Mouse (Mus musculus) c-Kit-positive CD71-negative TER-119-negative erythroid progenitor cells, embryonic 14.5 days (primary cell): ENCODE measurements around the gene Mybphl.

Experiments
- DNase-seq: peaks from one replicate; pipeline ENCODE4 v3.0.0-alpha.2; 2013; ENCODE audit warnings: low read depth

Mybphl gene

DNA sequence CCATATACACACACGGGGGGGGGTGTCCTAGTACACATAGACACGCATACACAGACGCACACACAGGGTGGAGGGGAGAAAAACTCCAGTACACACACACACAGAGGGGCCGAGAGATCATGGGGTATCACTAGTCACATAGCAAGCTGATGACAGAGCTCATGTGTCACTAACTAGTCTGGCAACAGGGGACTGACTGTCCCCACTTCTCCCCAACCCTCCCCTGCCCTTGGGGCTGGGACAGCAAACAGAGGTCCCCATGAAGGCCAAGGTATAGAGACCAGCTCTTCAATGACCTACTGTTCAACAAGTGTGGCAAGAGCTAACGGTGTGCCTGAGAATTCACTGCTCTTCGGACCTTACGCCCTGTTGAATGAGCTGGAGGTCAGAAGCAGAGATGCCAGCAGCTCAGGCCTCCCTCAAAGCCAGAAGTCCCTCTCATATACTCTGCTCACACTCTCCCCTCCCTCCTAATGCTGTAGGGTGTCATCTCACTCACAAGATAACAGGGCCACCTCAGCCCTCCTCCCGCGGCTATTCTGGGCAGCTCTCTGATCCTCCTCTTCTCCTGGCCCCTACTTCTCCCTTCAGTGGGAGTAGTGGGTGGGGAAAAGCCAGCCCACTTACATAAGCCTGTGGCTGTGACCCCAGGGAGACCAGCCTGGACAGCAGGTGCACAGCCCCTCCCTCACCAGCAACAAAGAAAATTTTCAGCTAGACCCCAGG, at the start of gene Mybphl:
Gene Mybphl (plus strand): TSS at position 642 of the 726 bp plus-strand sequence.
- DNase-seq = no peak

DNA sequence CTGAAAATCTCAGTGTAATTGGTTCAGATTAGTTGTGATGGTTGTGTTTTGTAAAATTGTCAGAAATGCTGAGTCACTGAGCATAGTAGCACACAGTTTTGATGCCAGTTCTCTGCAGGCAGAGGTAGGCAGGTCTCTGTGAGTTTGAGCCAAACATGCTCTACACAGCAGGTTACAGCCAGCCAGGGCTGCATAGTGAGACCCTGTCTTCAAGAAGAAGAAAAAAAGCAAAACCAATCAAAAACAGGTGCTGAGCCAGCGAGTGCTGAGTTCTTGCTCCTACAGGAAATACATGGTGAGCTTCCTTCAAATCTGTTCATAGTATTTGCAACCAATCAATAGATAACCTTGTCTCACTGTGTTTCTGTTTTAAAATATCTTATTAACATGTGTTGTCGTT, 46.2 kb upstream of the Mybphl start:
- DNase-seq = no peak

DNA sequence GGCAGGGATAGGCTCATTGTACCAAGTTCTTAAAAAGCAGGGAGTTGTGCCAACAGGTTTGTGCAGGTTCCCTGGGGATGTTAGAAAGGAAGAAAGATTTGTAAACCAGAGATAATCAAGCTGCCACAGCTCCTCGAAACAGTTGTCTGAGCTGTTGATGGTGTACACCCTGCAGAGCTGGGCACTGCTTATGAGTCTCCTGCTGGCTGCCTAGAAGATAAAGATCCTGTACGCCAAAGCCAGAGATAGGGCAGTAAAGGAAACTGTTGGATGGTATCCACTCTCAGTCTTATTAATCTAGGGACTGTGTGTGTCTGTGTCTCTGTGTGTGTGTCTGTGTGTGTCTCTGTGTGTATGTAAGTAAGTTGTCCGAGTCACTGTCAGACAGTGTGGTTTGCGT, 43.0 kb upstream of the Mybphl start:
- no peak for DNase-seq

DNA sequence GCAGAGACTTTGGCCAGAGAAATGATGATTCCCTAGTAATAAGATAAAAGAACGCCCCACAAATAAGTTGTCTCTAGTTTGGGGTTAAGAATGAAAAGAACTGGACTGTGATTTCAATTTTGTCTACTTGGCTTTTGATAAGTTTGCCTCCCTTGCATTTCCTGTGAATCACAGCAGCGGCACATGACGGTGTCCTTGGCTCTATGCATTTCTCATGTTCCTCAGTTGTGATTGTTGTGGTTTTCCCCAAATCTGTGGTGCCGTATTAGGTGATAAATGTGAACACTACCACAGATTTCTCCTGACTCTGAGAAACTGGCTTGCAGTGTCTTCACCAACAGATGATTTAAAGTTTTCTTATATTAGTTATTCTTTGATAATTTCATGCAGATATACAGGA, 42.6 kb upstream of the Mybphl start:
- no peak for DNase-seq

DNA sequence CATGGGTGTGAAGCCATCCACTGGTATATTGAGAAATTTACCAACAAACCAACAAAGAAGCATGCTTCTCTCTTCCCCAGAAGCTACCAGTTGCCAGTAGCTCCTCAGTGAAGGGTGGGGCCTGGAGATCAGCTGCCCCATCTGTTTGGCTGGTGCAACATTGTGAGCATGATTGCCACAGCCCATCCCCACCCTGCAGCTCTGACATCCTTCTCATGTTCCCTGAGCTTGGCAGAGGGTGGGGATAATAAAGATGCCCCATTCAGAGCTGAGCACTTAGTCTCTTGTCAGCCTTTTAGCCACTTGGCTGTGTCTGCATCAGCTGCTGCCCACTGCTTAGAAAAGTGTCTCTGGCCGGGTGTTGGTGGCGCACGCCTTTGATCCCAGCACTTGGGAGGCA, 41.7 kb upstream of the Mybphl start:
- DNase-seq = no peak

DNA sequence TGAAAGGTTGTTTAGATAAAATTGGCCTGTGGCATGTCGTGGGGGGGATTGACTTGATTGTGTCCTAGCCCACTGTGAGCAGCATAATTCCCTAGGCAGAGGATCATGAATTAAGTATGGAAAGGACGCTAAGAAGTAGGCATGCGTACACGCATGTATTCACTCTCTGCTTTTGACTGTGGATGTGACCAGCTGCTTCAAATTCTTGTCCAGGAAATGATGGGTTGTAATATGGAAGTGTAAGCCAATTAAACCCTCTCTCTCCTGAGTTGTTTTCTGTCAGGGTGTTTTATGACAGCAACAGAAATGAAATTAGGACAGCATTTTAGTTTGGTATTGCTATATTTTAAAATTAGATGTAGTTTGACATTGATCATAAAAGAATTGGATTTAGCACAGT, 39.9 kb upstream of the Mybphl start:
- DNase-seq = no peak

DNA sequence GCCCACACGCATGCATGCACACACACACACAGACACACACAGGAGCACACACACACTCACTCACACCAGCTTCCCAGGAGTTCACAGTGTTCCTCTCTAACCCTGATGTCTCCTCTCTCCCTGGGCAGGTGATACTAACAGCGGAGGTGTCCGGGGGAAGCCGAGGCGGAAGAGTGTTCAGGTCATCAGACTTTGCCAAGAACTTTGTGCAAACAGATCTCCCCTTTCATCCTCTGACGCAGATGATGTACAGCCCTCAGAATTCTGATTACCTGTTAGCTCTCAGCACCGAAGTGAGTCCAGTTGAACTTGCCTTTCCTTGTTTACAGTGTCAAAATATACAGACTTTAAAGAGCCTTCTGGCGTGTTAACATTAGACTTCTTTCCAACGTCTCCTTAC, 39.2 kb upstream of the Mybphl start:
- no peak for DNase-seq

DNA sequence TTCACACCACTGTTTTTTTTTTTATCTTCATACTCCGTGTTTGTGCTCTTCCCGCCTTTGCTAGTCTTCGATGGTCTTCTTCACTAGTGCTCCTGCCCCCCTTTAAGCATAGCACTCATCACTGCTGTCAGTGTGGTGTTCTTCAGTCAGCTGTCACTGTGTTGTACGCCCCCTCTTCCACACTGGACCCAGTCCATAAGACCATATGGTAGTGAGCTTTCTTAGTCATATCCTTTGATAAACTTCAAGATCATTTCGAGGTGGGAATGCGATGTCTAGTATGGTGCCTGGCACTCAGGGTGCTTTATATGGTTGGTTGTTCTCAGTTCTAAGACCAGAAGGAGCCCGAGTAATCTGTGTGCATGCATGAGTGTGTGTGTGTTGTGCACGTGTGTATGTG, 37.4 kb upstream of the Mybphl start:
- DNase-seq = no peak

DNA sequence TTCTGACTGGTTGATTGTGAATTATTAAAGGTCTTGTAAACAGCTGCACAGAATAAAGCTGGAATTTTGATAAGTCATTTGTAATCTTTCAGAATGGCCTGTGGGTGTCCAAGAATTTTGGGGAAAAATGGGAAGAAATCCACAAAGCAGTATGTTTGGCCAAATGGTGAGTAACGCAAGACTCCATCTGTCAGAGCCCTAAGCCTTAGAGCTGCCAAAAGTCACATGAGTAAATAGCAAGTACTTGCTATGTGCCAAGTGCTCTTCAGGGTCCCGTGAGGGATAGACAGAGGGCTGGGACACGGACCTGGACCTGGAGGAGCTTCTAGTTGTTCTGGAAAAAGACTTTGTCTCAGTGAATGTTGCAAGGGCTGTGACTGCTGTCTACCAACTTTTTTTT, 36.8 kb upstream of the Mybphl start:
- no peak for DNase-seq

DNA sequence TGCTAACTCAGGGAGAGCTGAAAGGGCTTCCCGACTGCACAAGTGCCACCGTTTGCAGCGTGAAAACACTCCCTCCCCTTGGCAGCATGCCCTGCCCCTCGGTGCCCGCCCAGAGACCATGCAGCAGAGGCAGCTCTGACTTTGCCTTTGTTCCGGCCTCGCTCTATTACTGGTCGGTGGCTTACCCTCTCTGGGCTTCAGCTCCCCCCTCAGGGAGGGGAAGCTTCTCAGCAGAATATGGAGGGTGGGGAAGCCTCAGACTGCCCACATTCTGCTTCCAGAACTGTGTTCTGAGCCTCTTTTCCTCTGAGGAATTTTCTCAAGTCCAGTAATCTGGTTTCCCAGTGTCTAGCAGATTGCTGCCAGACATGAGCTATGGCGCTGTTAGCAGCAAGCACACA, 36.3 kb upstream of the Mybphl start:
- DNase-seq = no peak

DNA sequence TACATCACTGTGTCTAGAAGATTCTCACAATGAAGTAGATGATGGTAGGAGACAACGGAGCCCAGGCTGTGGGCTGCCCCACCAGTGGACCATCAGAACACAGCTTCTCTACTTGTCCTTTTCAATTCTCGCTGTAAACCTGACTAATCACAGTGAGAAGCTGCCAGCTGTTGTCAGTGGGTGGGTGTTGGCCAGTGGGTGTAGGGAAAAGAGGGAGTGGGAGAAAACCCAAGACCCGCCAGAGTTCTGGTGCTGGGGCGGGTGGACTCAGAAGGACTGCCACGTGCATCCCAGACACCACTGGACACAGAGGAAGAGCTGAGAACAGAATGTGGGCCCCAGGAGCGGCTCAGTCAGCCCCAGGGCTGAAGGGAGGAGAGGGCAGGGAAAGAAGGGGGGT, 33.9 kb upstream of the Mybphl start:
- no peak for DNase-seq

DNA sequence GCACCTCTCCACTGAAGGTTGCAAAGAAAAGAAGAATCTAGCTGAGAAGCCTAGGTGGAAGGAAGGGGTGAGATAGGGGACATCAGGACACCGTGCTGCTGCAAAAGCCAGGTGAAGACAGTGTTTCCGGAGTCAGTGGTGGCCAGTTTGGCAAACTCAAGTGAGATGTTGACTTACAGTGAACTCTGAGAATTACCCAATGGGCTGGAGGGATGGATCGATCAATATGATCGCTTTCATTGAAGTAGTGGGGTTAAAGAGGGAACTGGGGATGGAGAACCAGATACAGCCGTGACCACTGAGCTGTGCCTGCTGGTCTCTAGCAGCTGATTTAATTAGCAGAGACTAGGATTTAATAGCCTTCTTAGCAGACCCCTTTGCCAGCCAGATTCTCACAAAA, 27.8 kb upstream of the Mybphl start:
- no peak for DNase-seq

DNA sequence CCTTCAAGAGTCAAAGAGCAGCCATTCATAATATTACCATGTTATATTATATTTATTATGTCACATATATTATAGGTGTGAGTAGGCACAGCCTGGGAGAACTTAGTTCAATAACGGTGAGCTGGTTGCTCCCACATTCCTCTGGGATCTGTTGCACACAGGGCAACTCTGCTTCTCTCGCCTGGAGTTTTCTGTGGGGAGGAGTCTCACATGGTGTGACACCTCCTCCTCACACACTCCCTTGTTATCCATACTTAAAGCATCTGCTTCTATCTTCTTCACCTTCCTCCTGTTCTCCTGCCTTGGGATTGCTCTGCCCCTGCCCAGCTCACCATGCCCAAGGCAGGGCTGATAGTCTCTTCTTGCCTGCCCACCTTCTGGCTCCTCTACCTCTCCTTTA, 23.7 kb upstream of the Mybphl start:
- DNase-seq = no peak

DNA sequence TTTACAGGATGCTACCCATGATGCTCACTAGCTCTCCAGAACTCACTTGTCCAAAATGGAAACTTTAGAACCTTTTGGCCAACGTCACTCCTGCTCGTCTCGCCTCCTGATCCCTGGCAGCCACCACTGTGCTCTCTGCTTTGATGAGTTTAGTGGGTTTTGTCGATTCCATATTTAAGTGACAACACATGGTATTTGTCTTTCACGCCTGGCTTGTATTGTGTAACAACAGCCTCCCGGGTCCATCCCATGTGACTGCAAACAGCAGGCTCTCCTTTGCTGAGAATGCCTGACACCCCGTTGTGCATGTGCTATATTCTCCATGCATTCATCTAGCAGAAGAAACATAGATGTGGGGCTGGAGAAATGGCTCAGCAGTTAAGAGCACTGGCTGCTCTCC, 22.5 kb upstream of the Mybphl start:
- no peak for DNase-seq

DNA sequence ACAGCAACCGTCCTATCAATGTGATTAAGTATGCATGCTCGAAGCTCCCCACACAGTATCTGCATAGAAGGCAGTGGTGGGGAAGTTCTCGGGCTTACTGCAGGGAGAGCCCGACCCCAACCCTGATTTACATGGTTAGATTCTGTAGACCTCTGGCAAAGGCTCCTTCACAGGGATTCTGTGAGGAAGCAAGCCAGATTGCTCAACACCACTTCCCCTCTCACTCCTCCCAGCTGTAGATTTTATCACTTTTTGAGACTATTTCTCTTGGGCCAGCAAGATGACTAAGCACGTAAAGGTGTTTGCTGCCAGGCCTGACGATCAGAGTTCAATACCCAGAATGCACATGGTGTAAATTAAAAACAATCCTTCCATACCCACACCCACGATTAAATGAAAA, 18.9 kb upstream of the Mybphl start:
- DNase-seq = no peak

DNA sequence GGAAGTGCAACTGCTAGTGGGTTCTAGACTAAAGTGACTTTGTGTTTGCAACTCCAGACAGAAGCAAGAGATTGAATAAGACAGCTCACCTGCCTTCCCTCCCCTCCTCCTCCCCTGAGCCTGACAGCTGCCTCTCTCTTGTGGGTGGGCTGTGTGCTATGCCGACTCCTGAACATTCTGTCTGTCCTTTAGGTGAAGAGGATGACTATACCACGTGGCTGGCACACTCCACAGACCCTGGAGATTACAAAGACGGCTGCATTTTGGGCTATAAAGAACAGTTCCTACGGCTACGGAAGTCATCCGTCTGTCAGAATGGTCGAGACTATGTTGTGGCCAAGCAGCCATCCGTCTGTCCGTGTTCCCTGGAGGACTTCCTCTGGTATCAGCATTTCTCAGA, 16.3 kb upstream of the Mybphl start:
- no peak for DNase-seq

DNA sequence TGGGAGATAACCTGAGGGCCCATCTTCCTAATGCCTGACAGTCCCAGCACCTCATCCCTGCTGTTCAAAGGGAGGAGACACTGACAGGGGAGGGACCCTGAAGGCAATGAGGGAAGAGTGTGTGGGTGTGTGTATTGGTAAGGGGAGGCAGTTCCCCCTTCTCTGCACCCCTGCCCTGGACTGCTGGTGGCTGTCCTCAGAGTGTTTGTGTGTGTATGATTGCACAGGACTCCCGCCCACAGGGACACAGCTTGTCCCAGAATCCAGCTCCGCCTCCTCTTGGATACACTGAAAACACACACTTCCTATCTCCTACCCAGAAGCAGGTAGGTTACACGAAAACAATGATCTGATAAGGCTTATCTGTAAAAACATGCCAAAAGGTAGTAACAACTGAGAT, 9.5 kb upstream of the Mybphl start:
- no peak for DNase-seq

DNA sequence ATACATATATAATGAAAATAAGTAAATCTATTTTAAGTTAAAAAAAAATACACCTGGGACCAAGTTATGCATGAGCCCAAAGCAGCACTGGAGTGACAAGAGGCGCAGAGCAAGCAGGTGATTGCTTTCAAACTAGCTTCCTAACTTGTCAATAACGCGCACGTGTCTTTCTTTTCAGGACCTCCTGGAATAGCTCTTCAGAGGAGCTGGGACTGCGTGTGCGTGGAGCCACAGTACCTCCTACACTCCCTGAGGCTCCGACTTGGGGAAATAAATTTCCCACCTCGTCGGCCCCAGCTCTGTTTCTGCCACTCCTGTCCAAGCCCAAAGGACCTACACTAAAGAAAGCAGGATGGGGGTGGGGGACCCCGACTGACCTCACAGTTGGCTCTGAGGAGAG, 7.7 kb upstream of the Mybphl start:
- DNase-seq = no peak

DNA sequence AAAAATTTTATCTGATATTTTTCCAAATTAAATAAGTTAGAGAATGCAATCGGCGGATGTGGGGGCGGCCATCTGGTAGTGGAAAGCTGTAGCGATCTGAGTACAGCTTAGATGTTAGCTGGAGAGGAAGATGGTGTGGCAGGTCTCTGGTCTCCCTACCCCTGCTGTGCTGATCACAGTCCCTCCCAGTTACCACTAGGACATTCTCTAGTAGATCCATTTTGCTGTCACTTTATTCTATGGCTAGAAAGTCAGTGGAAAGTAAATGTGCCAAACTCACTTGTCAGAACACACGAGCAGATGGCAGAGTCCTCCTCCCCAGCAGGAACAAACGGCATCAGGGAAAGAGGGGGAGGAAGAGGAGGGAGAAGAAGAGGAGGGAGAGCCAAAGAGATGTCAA, 6.3 kb upstream of the Mybphl start:
- no peak for DNase-seq

DNA sequence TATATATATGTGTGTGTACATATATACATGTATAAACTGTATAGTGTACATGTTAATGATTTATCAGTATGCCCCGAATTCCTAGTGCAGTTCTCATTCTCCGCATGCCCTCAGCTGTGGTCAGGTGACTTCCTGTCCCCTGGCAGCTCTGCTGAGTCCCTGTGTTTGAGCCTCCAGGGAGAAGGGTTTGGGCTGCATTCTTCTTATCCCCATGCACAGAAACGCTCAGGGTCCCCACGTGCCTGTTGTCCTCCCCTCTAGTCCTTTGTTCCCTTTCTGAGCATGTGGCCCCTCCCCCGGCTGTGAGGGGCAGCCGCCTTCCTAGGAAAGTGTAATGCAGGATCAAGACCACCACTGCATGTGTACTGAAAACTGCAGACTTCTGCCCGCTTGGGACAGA, 3.8 kb upstream of the Mybphl start:
- DNase-seq = no peak

DNA sequence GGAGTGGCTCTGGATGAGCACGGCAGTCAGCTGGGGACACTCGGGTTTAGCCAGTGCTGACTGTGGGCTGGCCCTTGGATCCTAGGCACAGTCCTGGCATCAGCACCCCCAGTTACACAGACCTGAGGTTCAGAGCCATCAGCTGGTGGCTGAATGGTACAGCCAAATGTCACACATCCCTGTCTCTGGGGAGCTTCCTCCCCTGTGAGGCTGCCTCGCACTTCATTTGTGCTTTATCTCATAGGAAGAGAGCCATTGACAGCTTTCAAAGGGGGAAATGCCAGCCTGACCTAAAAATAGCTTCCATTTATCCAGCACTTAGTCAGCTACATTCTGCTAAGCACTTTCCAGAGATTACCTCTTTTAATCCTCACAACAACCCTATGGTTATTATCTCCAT, 1.1 kb upstream of the Mybphl start:
- no peak for DNase-seq

DNA sequence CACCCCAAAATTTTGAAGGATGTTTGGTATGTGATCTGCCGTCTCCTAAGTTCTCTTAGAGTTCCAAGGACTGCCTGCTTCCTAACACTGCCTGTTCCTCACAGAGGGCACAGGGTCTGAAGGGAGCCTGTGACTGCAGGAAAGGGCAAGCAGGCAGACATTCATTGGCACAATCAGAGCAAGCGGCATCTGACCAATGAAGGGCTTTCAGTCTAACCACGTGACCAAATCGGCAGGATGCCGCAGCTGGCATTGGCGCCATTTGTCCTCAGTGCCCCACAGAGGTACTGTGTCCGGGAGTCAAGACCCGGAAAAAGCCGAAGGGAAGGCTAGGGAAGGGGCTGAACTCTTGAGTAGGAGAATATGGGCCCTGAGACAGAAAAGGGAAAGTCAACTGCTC, 2.5 kb downstream of the Mybphl start:
- no peak for DNase-seq

DNA sequence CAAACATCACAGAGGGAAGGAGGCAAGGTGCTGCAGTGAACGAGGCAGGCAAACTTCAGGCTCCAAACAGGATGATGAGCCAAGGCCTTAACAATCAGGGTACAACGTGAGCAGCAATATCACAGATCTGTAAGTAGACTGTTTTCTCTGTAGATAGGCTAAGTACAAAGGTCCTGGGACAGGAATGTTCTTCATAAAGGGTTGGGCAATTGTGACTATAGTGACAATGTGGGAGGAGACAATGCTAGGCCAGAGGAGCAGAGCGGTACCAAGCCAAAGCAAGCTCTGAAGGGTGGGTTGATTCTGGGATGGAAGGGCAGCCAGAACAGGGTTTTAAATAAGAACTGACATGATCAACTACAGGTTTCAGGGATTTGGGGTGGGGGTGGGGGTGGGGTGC, 3.1 kb downstream of the Mybphl start:
- DNase-seq = no peak

DNA sequence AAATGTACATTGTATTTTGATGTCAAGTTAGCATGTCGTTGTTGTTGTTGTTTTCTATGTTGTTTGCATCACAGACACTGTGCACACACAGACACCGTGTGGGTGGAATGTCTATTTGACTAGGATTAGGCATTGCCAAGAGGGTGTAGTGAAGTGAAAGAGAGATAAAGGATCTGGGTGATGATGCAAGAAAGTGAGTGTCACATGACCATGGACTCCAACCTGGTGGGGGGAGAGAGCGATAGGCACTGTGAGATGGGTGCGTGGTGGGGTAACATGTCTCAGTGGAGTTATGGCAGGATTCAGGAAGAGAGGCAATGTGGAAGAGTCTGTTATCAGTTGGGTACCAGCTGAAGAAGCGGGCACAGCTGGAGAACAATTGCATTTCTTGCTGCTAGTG, 4.0 kb downstream of the Mybphl start:
- no peak for DNase-seq

DNA sequence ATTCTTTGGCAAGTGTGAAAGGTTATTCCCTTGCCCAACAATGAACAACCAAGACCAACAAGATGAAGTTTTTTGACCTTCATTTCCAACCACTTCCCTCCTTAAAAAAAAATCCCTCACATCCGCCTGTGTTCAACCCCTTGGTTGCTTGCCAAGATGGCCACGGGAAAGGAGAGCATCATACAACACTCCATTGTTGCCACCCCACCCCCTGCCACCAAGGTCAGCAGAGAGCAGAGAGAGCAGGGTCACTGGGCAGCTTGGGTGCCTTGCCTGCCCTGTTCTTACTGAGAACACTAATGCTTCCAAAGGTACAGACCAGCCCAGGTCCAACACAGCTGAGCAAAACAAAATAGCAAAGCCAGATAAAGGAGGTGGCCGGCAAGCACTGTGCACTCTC, 7.6 kb downstream of the Mybphl start:
- DNase-seq = no peak
